Mouse (Mus musculus): ENCODE measurements around the gene Stox2. TPM values are rescaled to one million over a fixed set of nuclear protein-coding genes. Genes with fewer than 3 reads are reported as not detected.

The Stox2 gene
- 45.0 and 46.9 TPM in 2 replicates for polyA plus RNA-seq (2015; fragmentation: Nextera tagmentation; extraction: Ambion mirVana)

DNA sequence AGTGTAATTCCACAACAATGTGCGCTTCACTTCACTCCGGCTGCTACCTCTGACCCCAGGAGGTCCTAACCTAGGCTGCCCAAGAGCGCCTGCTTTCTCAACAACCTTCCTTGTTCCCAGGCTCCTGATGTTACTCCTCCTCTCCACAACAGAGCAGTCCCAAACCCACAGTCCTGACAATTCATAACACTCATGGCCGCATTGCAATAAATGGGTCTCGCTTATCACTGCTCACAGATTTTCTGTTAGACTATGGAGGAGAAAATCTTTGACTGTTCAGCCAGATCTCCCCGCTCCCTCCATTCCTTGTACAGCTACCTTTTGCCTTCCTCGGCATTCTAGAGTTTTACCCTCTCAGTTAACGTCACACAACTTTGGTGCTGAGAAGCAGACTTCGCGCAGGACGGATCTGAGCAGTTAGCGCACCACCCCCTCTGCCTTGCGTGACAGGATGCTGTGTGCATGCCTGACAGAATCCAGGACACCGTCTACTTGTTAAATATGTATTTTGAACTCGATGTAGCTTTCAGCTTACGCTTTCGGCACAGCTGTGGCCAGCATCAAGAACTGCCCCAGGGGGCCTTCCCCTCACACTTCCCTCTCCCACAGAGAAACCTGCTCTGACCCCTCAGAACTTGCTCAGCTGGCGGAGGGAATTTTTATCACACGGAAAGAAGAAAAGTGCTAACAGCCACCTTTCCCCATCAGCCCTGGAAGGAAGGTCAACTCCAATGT is at the start of gene Stox2:
Stox2 (minus strand) TSS at position 51 of the 735 bp plus-strand sequence.

Other genes with a start within 250 kb of the Stox2 start
- gene Trappc11, start 87.1 kb upstream of the Stox2 start, polyA plus RNA-seq (2015; fragmentation: Nextera tagmentation; extraction: Ambion mirVana): 24.8 and 27.1 TPM in 2 replicates
- gene Rwdd4a, start 87.3 kb upstream of the Stox2 start, polyA plus RNA-seq (2015; fragmentation: Nextera tagmentation; extraction: Ambion mirVana): 33.7 and 35.1 TPM in 2 replicates
- gene Ing2, start 229.2 kb upstream of the Stox2 start, polyA plus RNA-seq (2015; fragmentation: Nextera tagmentation; extraction: Ambion mirVana): 8.3 and 8.4 TPM in 2 replicates